Mouse (Mus musculus) forebrain, embryonic 15.5 days (tissue): ENCODE data around the gene Rnf141. TPM values are rescaled to one million over a fixed set of nuclear protein-coding genes. Genes with fewer than 3 reads are reported as not detected.

ENCODE experiments used
- ATAC-seq: fragments of 200-750 bp; cut with Nextera tagmentation; replicated peaks from 2 replicates; pipeline ENCODE4 v1.8.0; 2017; ENCODE audit warnings: mild to moderate bottlenecking, moderate TSS enrichment, moderate library complexity
- H3K27ac ChIP-seq: fragments of 300-500 bp; sonication (generic); replicated peaks from 2 replicates; pipeline ENCODE4 v1.5.1; 2015; ENCODE audit warnings: mild to moderate bottlenecking, inconsistent platforms
- H3K27me3 ChIP-seq: fragments of 300-500 bp; sonication (generic); 2 replicates; pipeline ENCODE4 v1.6.1; 2015; ENCODE audit warnings: inconsistent platforms
- H3K36me3 ChIP-seq: fragments of 300-500 bp; sonication (generic); 2 replicates; pipeline ENCODE4 v1.6.1; 2015; ENCODE audit warnings: mild to moderate bottlenecking, inconsistent platforms
- H3K4me1 ChIP-seq: fragments of 300-500 bp; sonication (generic); 2 replicates; pipeline ENCODE4 v1.6.1; 2015; ENCODE audit warnings: inconsistent platforms
- H3K4me2 ChIP-seq: fragments of 300-500 bp; sonication (generic); replicated peaks from 2 replicates; pipeline ENCODE4 v1.6.1; 2015; ENCODE audit warnings: mild to moderate bottlenecking, inconsistent platforms
- H3K4me3 ChIP-seq: fragments of 300-500 bp; sonication (generic); 2 replicates; pipeline ENCODE4 v1.5.1; 2015; ENCODE audit warnings: mild to moderate bottlenecking, inconsistent platforms
- H3K9ac ChIP-seq: fragments of 300-500 bp; sonication (generic); replicated peaks from 2 replicates; pipeline ENCODE4 v1.6.1; 2015; ENCODE audit warnings: mild to moderate bottlenecking, inconsistent platforms
- H3K9me3 ChIP-seq: fragments of 300-500 bp; sonication (generic); 2 replicates; pipeline ENCODE4 v1.6.1; 2016; ENCODE audit warnings: inconsistent platforms
- WGBS: fragments of 180-500 bp; shearing (Covaris S2); methylation state at CpG from one replicate; pipeline ENCODE4 v1.1.7; 2015; ENCODE audit warnings: mixed read lengths; 5-methylcytosine and 5-hydroxymethylcytosine counted together
- polyA plus RNA-seq: library from polyadenylated mRNA; unstranded; fragments of >200 nt; fragmentation: Nextera tagmentation; extraction: Ambion mirVana; gene quantifications from 2 replicates; pipeline ENCODE4 v1.2.1, GENCODE M21; 2015

The Rnf141 gene
- polyA plus RNA-seq, 1 experiment from 2014 or later = 41.1 TPM

- Histone ChIP-seq H3K4me3 (no peak overlapping the region), H3K4me1 (peaks cover 23% of the 10 kb centered on the region), H3K36me3 (no peaks in the 10 kb centered on the region), H3K9me3 (no peaks in the 10 kb centered on the region), H3K4me2 (no peak overlapping the region), H3K9ac (0 out of 2 replicates have a peak overlapping the region, but pooled peaks have one; percentile 6), H3K27me3 (peaks cover 9% of the 10 kb centered on the region), H3K27ac (peak overlapping the region; percentile 59)
- WGBS = 47% methylated on average over 14 of the region's 14 CpGs
- ATAC-seq = peak; percentile 76
Observed at GRCm38 (mm10) chr7:110773204-110774002, 70.9 kb downstream of the Rnf141 start.

DNA sequence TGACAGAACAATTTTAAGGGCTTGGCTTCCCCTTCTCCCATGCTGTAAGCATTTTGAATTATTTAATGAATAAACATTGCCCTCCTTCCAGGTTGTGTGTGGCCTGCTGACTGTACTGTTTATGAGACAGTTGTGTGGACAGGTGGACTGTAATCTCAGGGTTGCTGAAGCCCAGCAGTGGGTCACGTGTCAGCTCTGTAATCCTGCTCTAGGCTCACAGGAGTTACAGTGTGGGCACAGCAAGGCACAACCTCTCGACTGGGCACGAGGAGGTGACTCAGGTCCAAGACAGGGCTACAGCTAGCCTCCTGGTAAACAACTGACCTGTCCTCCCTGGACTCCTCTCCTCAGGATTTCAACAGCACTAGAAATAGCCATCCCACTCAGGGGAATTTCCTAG, 71.9 kb downstream of the Rnf141 start:
- Histone ChIP-seq H3K9me3 (no peaks in the 10 kb centered on the region), H3K9ac (no peak overlapping the region), H3K27me3 (peaks cover 14% of the 10 kb centered on the region), H3K4me3 (no peak overlapping the region), H3K27ac (no peak overlapping the region), H3K36me3 (no peaks in the 10 kb centered on the region), H3K4me2 (no peak overlapping the region), H3K4me1 (peaks cover 26% of the 10 kb centered on the region)
- no peak for ATAC-seq
- 81% methylated on average over 3 of the region's 3 CpGs for WGBS

DNA sequence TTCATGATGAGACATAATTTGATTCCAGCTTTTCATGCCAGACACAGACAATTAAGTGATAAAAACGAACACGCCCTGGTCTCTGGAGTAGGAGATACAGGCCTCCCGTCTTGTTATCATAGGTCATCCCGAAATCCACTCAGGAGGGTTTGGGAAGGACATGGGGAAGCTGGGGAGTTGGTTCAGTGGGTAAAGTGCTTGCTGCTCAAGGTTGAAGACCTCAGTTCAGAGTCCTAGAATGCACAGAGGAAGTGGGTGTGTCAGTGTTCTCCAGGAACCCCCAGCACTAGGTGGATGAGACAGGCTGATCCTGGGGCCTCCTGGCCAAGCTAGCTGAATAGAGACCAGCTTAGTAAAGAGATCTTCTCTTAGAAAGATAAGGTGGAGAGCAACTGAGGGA, 73.3 kb downstream of the Rnf141 start:
- 94% methylated on average over 4 of the region's 4 CpGs for WGBS
- Histone ChIP-seq H3K4me2 (no peak overlapping the region), H3K4me3 (no peak overlapping the region), H3K9ac (no peak overlapping the region), H3K36me3 (no peaks in the 10 kb centered on the region), H3K27ac (no peak overlapping the region), H3K4me1 (peaks cover 26% of the 10 kb centered on the region), H3K9me3 (no peaks in the 10 kb centered on the region), H3K27me3 (peaks cover 14% of the 10 kb centered on the region)
- ATAC-seq = no peak

DNA sequence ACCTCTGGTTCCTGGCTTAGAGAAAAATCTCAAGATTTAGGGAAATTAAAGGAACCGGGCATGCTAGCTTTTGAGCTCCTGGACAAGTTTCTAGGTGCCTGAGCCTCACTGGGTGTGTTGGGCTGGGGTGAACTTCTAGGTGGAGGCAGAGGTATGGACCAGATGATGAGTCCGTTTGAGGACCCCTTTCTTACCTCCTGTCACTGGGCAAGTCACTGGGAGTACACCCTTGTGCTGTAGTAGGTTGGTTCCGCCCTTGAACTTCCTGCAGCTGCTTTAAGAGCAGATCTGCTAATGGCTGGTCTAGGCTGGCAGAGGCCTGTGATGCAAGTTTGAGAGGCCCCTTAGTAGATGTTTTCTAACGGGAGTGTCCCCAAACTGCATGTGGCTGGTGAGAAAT, 75.2 kb downstream of the Rnf141 start:
- WGBS = 43% methylated on average over 4 of the region's 4 CpGs
- Histone ChIP-seq H3K9ac (peak overlapping the region; percentile 48), H3K4me1 (peaks cover 23% of the 10 kb centered on the region), H3K27ac (no peak overlapping the region), H3K27me3 (peaks cover 14% of the 10 kb centered on the region), H3K36me3 (no peaks in the 10 kb centered on the region), H3K4me3 (peak overlapping the region; percentile 47), H3K4me2 (peak overlapping the region; percentile 79), H3K9me3 (no peaks in the 10 kb centered on the region)
- ATAC-seq = no peak

DNA sequence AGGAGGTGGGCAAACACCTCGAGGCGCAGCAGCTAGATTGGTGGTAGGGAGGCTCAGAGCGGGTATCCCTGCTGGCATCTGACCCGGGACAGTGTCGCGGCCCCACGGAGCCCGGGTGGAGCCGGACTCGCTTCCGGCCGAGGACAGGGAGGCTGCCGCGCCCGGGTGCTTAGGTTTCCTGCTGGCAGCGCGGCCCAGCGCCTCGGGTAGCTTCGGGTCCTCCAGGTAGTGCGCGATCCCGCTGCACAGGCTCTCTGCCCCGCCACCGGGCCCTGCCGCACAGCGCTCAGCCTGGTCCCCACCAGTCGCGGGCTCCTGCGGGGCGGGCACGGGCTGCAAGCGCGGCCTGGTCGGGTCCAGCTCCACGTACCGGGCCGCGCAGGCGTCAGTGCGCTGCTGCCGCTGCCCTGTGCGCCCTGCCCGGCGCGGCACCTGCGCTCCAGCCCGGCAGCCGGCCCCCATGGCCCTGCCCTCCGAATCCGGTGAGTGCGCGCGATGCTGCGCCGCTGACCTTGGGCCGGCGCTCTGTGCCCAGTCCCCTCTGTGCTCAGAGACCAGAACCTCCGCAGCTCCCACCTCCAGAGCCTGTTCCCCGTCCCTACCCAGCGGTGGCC, 75.7 kb downstream of the Rnf141 start:
- under 1% methylated on average over 59 of the region's 61 CpGs for WGBS
- Histone ChIP-seq H3K4me3 (peak overlapping the region; percentile 47), H3K4me1 (peaks cover 18% of the 10 kb centered on the region), H3K9ac (peak overlapping the region; percentile 48), H3K27me3 (peaks cover 14% of the 10 kb centered on the region), H3K27ac (no peak overlapping the region), H3K9me3 (no peaks in the 10 kb centered on the region), H3K4me2 (peak overlapping the region; percentile 79), H3K36me3 (no peaks in the 10 kb centered on the region)
- ATAC-seq = peak; percentile 73

GRCm38 (mm10) chr7:110768001-110768400, 76.3 kb downstream of the Rnf141 start, which contains the start of gene Ampd3:
Gene Ampd3, plus strand, starts transcription at chr7:110768206.
- Histone ChIP-seq H3K9me3 (no peaks in the 10 kb centered on the region), H3K4me1 (peaks cover 12% of the 10 kb centered on the region), H3K36me3 (no peaks in the 10 kb centered on the region), H3K4me3 (peak within 1 kb of the TSS; percentile 47), H3K9ac (peak within 1 kb of the TSS; percentile 48), H3K27me3 (peaks cover 14% of the 10 kb centered on the region), H3K4me2 (peak within 1 kb of the TSS; percentile 79), H3K27ac (no peak within 1 kb of the TSS)
- WGBS = 13% methylated on average over 16 of the region's 16 CpGs
- no peak for ATAC-seq

DNA sequence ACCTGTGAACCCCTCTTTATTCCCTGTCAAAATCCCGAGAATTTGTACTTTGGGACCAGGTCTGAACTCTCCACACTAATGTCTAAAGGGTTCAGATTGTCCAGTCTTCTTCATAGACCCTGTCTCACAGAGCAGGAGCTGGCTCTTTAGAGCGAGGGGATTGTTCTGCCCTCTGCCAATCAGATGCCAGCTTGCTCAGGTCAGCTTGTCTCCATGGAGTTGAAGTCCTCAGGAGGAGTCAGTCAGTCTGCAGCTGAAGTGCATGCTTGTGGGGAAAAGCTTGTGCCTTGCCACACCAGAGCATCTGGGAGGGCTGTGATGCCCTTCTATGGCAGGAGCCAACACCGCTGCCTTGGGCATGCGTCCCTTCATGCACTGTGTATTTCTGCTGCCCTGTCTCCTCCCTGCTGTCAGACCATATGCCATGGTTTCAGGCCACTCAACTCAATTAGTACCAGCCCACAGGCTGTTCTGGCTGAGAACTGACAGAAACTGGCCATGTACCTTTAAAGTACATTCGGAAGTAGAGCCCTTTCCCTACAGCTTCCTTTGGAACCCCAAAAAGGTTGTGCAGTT, 81.6 kb downstream of the Rnf141 start:
- no peak for ATAC-seq
- H3K27ac ChIP-seq = no peak overlapping the region
- no peaks in the 10 kb centered on the region for H3K9me3 ChIP-seq
- H3K4me1 ChIP-seq = no peaks in the 10 kb centered on the region
- H3K36me3 ChIP-seq = no peaks in the 10 kb centered on the region
- WGBS = 71% methylated on average over 5 of the region's 5 CpGs
- no peak overlapping the region for H3K9ac ChIP-seq
- peaks cover 2% of the 10 kb centered on the region for H3K27me3 ChIP-seq
- no peak overlapping the region for H3K4me3 ChIP-seq
- H3K4me2 ChIP-seq = no peak overlapping the region

DNA sequence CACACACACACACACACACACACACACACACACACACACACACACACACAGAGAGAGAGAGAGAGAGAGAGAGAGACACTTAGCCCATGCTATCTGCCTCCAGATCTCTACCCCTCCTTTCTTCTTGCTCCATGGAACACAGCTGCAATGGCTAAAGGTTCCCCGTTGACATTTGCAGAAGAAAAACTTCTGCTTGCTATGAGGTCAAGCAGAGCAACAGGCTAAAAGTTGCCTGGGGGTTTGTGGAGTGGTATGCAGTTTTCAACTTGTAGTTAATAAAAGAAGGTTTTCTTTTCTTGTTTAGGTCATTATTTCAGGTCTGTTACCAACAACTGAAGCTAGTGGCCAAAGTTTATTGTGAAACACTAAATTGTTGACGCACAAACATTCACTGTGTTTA, 87.8 kb downstream of the Rnf141 start:
- Histone ChIP-seq H3K36me3 (no peaks in the 10 kb centered on the region), H3K9ac (no peak overlapping the region), H3K9me3 (no peaks in the 10 kb centered on the region), H3K4me2 (no peak overlapping the region), H3K4me1 (no peaks in the 10 kb centered on the region), H3K27me3 (no peaks in the 10 kb centered on the region), H3K27ac (no peak overlapping the region), H3K4me3 (no peak overlapping the region)
- ATAC-seq = no peak
- WGBS = 63% methylated on average over 2 of the region's 2 CpGs

DNA sequence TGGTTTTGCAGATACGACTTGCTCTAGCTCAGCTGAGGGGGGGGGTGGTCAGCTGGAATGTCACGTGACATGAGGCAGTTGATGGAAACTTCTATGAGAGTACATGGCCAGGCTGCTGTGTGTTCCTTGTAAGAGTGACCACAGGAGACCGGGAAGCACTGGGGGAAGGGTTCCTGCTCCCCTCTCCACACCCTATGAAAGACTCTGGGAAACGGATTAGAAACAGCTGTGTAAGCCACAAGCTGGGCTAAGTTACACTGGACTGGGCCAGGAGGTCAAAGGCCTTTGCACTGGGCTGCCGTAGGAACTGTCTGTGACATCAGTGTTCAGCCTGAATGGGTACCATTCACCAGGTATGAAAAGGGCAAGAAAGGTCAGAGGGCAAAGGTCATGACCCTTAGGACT, 90.3 kb downstream of the Rnf141 start:
- Histone ChIP-seq H3K9me3 (no peaks in the 10 kb centered on the region), H3K4me2 (no peak overlapping the region), H3K27ac (no peak overlapping the region), H3K27me3 (no peaks in the 10 kb centered on the region), H3K4me1 (no peaks in the 10 kb centered on the region), H3K36me3 (no peaks in the 10 kb centered on the region), H3K4me3 (no peak overlapping the region), H3K9ac (no peak overlapping the region)
- 43% methylated on average over 5 of the region's 5 CpGs for WGBS
- no peak for ATAC-seq

DNA sequence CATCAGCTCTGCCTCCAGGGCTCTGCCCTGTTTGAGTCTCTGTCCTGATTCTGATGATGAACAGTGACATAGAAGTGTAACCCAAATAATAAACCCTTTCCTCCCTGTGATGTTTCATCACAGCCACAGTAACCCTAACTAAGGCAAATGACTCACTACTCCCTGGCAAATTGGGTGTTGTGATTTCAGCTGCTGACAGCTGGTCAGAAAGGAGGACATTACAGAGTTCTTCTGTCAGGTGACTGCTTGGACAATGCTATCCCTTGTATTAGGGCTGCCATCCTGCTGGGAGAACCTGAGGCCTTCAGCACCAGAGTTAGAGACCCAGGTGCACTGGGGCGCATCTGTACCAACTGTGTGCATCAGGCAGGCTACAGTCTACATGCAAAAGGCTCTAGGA, 90.9 kb downstream of the Rnf141 start:
- H3K4me3 ChIP-seq = no peak overlapping the region
- H3K27ac ChIP-seq = no peak overlapping the region
- 88% methylated on average over 1 of the region's 1 CpGs for WGBS
- H3K4me1 ChIP-seq = no peaks in the 10 kb centered on the region
- H3K27me3 ChIP-seq = no peaks in the 10 kb centered on the region
- ATAC-seq = no peak
- no peaks in the 10 kb centered on the region for H3K36me3 ChIP-seq
- no peak overlapping the region for H3K4me2 ChIP-seq
- H3K9me3 ChIP-seq = no peaks in the 10 kb centered on the region
- no peak overlapping the region for H3K9ac ChIP-seq

- ATAC-seq = no peak
- 90% methylated on average over 1 of the region's 1 CpGs for WGBS
- no peaks in the 10 kb centered on the region for H3K36me3 ChIP-seq
Observed at GRCm38 (mm10) chr7:110751634-110752033, 92.6 kb downstream of the Rnf141 start.

GRCm38 (mm10) chr7:110750834-110751233, 93.4 kb downstream of the Rnf141 start:
- Histone ChIP-seq H3K36me3 (no peaks in the 10 kb centered on the region), H3K9me3 (no peaks in the 10 kb centered on the region), H3K27me3 (no peaks in the 10 kb centered on the region), H3K4me1 (no peaks in the 10 kb centered on the region), H3K27ac (no peak overlapping the region), H3K9ac (no peak overlapping the region), H3K4me3 (no peak overlapping the region), H3K4me2 (no peak overlapping the region)
- no peak for ATAC-seq
- 39% methylated on average over 4 of the region's 4 CpGs for WGBS

More at GRCm38 (mm10) chr7:110751634-110752033, 92.6 kb downstream of the Rnf141 start:
- Histone ChIP-seq H3K4me1 (no peaks in the 10 kb centered on the region), H3K4me3 (no peak overlapping the region), H3K27me3 (no peaks in the 10 kb centered on the region), H3K4me2 (no peak overlapping the region), H3K9ac (no peak overlapping the region), H3K9me3 (no peaks in the 10 kb centered on the region), H3K27ac (no peak overlapping the region)
